Mouse (Mus musculus): Measurements from ENCODE around the gene Arhgap17.

The Arhgap17 gene

DNA sequence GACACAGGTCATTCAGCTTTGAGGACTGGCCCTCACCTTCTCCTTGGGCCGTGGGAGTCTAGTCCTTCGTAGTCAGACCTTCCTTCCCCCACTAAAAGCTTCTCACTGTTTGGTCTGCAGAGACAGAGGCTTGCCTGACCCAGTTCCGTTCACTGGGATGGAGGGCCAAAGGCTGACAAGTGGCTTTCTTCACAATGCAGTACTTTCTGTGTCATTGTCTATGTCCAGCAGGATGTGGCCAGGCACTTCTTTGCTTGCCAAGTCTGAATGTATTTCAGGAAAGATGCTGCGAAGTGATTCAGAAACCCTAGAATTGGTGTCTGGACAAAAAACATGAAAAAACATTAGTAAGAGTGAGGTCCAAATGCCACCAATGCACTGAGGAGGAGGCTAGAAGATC, 89.9 kb downstream of the Arhgap17 start:
- DNase-seq = no peak

DNA sequence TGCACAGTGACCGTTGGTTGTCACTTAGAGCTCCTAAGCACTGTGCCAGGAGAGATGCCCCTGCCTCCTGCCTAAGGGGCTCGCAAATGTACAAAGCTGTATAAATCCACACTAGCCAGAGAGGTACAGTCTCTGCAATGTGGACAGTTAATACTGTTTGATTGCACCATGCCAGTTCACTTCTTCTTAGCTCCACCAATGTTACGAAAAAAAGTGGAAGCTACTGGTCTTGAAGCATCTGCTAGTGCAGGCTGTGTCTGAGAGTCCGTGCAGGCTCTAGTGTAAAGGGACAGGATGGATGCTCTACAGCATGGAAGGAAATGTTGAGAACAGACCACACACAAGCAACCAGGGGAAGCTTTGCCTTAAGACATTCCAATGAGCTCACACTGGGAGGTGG, 93.1 kb downstream of the Arhgap17 start:
- DNase-seq = no peak

DNA sequence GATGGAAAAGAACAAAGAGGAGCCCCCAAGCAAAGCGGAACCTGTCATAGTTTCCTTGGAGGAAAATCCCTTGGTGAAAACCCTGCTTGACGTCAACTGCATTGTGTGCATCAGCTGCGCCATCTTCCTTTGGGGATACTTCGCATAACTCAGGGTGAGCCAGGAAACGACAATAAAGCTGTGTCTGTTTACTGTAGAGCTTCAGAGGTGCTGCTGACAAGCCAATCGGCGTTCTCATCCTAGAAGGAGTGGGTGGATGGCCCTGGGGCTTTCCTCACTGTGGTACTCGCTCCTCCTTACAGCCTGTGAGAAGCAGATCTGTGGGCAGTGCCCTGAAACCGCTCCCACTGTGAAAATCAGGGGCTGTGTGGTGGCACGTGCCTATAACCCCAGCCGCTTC, 96.7 kb downstream of the Arhgap17 start:
- DNase-seq = no peak

DNA sequence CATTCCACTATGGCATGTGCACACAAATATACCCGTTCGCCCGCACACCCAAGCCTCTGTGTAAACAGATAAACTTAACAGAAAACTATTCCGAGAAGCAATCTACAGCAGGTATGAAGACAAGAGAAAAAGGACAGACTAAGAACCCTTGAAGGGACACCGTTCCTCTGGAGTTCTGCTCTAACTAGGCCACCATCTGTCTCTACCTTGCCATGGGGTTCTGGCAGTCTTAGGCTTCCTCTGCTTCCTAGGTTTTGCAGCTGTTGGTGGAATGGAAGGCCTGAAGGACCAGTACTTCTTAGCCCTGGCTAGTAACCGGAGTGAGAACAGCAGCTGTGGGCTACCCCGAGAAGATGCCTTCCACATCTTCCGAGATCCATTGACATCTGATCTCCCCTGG, 111.6 kb downstream of the Arhgap17 start:
- no peak for DNase-seq

DNA sequence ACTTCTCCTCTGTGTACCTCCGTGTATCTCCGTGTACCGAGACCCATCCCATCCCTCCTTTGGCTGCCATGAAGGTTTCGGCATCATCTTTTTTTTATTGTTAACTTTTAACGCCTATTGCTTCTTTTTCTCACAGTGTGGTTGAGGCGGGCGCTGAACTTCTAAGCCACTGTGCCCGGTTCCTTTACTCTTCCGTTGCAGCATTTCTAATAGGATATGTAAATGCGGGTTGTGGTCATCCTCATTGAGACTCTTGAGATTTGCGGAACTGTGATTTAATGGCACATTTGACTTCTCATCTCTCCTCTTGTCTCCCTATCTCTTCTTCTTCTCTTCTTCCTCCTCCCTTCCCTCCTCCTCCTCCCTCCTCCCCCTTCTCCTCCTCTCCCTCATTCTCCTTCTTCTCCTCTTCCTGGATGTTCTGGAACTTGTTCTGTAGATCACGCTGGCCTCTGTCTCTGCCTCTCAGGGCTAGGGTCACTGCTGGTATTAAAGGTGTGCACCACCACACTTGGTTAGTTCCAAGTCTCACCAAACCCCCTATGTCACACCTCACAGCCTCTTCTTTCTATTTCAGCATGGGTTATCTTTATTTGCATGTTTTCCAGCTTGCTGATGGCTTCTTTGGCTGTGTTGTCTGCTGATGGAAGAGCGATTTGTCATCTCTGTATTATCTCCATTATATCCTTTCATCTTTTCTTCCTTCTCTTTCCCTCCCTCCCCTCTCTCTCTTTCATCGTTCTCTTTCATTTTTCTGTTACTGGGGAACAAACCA, 115.3 kb downstream of the Arhgap17 start:
- DNase-seq = no peak

DNA sequence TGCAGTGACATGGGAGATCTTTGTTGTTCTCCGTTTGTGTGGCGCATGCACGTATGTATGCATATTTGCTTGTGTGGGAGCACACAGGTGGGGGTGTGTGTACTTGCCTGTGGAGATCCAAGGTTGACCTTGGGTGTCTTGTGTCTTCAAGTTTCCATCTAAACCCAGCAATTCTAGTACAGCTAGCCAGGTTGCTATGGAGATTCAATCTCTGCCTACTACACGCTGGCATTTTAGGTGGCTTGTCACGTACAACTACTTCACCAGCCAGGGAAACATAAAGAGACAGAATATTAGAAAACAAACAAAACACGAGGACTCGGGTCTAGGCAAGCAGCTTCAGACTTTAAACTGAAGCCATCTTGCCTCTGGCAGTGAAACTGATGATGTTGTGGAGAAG, 116.3 kb downstream of the Arhgap17 start:
- DNase-seq = no peak

DNA sequence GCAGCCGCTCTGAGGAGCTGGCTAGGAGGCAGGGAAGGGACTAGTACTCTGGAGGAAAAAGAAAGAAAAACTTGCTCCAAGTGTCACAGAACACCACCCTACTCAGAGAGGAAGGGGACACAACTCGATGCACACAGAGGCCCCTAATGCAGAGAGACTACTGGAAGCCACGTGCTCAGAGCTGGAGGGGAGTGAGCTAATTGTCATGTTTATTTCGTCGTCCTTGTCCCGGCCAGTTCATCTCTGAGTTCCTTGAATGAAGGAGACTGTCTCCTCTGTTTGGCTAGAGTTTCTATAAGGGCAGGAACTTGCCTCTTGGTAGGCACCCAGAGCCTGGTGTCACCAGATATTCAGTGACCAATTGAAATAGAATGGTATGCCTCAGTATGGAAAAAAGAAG, 118.4 kb downstream of the Arhgap17 start:
- no peak for DNase-seq

DNA sequence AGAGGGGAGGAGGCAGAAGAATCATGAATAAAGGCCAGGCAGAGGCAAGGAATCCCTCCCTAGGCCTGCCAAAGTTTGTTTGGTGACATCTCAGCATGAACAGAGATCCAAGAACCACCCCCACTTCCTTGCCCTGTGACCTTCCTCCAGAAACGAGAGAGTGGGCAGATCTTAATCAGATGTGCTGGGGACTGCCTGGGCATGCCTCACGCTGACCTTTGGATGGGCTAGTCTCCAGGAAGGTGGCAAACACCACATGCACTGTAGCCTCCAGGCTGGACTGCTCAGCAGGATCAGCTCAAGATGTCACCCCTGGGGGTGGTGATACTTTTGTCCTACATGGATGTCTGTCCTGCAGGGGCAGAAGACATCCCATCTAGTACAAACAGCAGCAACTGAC, 121.5 kb downstream of the Arhgap17 start:
- DNase-seq = no peak

DNA sequence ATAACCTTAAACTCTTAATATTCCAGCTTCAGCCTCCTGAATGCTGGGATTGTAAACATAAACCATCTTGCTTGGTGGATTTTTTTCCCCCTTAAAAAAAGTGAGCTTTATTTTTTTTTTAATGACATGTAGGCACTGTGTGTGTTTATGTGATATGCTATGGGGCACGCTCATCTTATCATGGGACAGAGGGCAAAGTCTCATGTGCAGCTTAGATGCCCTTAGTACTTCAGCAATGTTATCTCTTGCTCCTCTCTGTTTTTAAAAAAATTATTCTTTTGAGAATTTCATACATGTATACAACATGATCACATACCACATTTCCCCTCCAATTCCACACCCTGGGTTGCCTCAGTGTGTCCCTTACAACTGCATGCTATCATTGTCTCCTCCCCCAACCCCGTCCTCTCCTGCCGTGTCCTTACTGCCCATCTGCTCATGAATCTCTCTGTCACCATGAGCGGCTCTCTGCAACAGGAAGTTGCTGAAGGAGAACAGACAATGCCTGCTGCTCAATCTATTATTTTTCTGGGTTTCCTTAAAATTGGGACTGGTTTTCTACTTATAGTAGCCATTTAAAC, 123.1 kb downstream of the Arhgap17 start:
- no peak for DNase-seq

DNA sequence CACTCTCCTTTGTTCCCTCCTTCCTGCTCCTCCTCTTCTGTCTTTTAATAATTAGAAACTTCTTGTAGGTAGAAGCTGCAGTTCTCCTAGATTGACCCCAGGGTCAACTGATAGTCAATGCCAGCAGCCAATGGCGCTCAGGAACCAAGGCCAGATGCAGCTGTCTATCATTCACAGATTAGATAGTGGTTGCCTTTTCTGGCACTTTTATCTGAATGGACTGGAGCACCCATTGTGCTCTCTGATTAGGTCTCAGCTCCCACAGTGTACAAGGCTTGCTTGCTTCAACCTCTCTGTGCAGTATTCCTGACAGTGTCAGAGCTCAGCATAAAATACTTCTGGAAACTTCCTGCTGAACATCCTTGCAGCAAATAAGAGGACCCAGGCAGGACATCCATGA, 124.9 kb downstream of the Arhgap17 start:
- no peak for DNase-seq

DNA sequence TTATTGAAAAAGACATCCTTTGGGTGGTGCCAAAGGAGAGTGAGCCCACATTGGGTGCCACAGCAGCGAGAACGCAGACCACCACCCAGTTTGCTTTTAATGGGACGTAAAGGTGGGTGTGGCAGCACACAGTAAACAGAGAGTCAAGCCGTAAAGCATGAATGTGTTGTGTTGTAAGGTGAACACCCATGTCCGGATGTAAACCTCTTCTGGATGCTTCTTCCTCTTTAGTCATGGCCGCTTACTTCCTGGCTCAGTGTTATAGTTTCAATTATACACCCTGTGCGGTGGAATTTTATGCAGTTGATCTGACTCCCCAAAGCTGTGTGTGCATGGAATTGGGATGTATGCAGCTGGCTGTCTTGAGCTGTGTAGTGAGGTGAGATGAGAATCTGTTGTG, 127.5 kb downstream of the Arhgap17 start:
- no peak for DNase-seq

DNA sequence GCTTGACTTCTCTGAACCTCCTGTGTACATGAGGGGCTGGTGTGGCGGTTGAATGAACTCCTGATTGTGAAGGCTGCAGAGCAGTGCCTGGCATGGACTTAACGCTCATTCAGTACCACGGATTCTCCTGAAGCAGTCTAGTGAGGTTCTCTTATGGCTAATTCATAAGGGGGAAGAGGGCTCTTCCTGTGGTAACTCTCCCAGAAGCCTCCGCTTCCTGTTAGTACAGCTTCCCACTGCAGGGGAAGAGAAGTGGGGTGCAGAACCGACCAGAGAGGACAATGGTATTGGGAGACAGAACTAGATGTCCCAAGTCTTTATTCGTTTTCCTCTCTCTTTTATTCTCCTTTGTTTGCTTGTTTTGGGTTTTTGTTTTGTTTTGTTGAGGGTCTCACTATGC, 129.7 kb downstream of the Arhgap17 start:
- DNase-seq = no peak

DNA sequence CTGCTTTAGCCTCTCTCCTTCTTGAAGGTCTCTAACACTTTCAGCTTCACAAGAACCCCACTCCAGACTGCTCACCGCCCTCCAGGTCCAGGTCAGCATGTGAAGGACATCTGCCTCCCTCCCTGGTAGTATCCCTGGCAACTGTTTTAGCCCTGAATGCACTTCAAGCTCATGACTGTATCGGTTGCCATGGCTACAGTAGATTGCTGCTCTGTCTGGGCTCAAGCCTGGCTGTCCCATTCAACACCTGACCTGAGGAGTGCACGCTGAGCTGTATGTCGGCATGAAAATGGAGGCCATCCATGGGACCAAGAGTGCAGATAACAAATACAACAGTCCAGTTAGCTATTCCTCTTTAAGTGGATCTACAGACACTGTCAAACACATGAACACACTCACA, 131.1 kb downstream of the Arhgap17 start:
- no peak for DNase-seq

DNA sequence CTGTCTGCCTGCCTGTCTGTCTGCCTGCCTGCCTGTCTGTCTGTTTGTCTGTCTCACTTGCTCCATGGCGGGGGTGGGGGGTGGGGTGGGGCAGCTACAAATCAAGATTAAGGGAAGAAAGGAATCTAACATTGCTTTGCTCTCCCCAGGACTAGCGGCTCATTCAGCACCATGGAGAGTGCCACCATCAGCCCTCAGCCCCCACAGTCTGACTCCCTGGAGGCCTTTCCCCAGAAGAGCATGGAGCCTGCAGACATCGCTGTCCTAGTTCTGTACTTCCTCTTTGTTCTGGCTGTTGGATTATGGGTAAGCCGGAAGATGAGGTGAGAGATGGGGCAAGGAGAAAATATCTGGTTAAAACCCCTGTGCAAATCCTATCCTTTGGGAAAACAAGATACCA, 134.3 kb downstream of the Arhgap17 start:
- peak in 1 of 2 experiments; percentile 60 for DNase-seq

All from kidney, postnatal 36 days (tissue).